Mouse (Mus musculus) embryonic facial prominence, embryonic 12.5 days (tissue): ENCODE data around the gene Gm20708. TPM values are rescaled to one million over a fixed set of nuclear protein-coding genes. Genes with fewer than 3 reads are reported as not detected.

Experiments
- ATAC-seq: fragments of 200-750 bp; cut with Nextera tagmentation; 2 replicates; pipeline ENCODE4 v1.8.0; 2017; ENCODE audit not compliant: insufficient number of reproducible peaks, insufficient read depth, low FRiP score, low TSS enrichment
- H3K27ac ChIP-seq: fragments of 300-500 bp; sonication (generic); 2 replicates; pipeline ENCODE4 v1.5.1; 2016; ENCODE audit warnings: mild to moderate bottlenecking
- H3K27me3 ChIP-seq: fragments of 300-500 bp; sonication (generic); 2 replicates; pipeline ENCODE4 v1.6.1; 2016; ENCODE audit warnings: mild to moderate bottlenecking, moderate library complexity
- H3K36me3 ChIP-seq: fragments of 300-500 bp; sonication (generic); 2 replicates; pipeline ENCODE4 v1.6.1; 2016; ENCODE audit warnings: mild to moderate bottlenecking
- H3K4me1 ChIP-seq: fragments of 300-500 bp; sonication (generic); 2 replicates; pipeline ENCODE4 v1.6.1; 2016
- H3K4me2 ChIP-seq: fragments of 300-500 bp; sonication (generic); replicated peaks from 2 replicates; pipeline ENCODE4 v1.6.1; 2016; ENCODE audit warnings: mild to moderate bottlenecking, moderate library complexity
- H3K4me3 ChIP-seq: fragments of 300-500 bp; sonication (generic); 2 replicates; pipeline ENCODE4 v1.5.1; 2016; ENCODE audit warnings: mild to moderate bottlenecking
- H3K9ac ChIP-seq: fragments of 300-500 bp; sonication (generic); 2 replicates; pipeline ENCODE4 v1.6.1; 2016; ENCODE audit warnings: mild to moderate bottlenecking, moderate library complexity
- H3K9me3 ChIP-seq: fragments of 300-500 bp; sonication (generic); 2 replicates; pipeline ENCODE4 v1.6.1; 2016; ENCODE audit warnings: mild to moderate bottlenecking, moderate library complexity
- WGBS: fragments of 180-500 bp; shearing (Covaris S2); methylation state at CpG from one replicate; pipeline ENCODE4 v1.1.7; 2016; 5-methylcytosine and 5-hydroxymethylcytosine counted together
- polyA plus RNA-seq: library from polyadenylated mRNA; unstranded; fragments of >200 nt; fragmentation: Nextera tagmentation; extraction: Ambion mirVana; gene quantifications from 2 replicates; pipeline ENCODE4 v1.2.1, GENCODE M21; 2016

Gm20708 gene
- polyA plus RNA-seq, 1 experiment from 2014 or later: 0.54 TPM

DNA sequence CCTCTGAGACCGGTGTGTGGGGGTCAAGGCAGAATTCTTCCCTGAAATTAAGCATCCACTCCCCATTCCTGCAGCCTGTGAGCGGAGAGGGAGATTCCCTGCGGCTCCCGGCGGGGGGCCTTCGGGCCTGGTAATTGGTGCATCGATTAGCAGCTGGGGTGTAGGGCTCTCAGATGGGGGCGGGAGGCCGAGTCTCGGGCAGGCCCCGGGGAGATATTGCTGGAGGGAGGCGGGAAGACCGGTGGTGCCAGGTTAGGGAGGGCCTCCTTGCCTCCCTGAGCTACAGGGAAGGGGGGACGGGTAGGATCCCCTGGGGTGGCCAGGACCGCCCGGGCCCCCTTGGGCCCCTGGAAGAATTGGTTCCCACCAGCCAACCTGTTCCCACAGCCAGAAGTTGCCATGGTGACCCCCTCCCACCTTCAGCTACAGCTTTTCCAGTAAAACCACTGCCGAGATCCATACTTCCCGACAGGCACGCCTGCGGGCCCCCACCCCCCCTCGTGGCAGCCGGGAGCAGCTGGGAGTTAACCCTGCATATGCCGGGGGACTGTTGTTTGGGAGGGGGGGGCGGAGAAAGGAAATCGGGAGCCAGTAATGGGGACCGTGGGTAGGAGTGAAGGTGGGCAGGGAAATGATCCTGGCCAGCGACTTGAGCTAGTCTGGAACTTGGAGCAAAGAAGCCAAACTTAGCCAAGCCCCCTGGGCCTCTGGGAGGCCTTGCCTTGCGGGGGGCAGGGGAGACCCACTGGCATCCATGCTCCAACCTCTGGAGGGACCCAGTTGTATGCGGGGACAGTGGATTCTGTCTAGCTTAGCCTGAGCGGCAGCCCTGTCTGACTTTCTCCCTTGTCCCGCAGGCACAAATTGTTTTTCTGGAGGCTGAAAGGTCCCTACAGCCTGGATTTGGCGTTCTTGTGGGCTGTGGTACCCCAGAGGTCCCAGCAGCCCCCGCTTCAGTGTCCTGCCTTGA lies 79.7 kb downstream of the Gm20708 start:
- H3K9me3 ChIP-seq: no peaks in the 10 kb centered on the region
- H3K36me3 ChIP-seq: no peaks in the 10 kb centered on the region
- 5% methylated on average over 33 of the region's 33 CpGs for WGBS
- 0 out of 2 replicates have a peak, but pooled peaks have one; percentile 53 for ATAC-seq
- H3K4me3 ChIP-seq: peak overlapping the region; percentile 20
- peak overlapping the region; percentile 57 for H3K27ac ChIP-seq
- peak overlapping the region; percentile 56 for H3K4me2 ChIP-seq
- peak overlapping the region; percentile 41 for H3K9ac ChIP-seq
- peaks cover 31% of the 10 kb centered on the region for H3K4me1 ChIP-seq
- H3K27me3 ChIP-seq: peaks cover 22% of the 10 kb centered on the region

Other genes starting within 250 kb of the Gm20708 start
- gene Tnrc6c, start 155.4 kb upstream of the Gm20708 start, polyA plus RNA-seq: 23.9 and 26.1 TPM in 2 replicates
- 1.3 TPM in 2 replicates for gene Tmc8, start 27.6 kb upstream of the Gm20708 start, polyA plus RNA-seq
- gene Tmc6, start 27.5 kb upstream of the Gm20708 start, polyA plus RNA-seq: 17.5 and 19.1 TPM in 2 replicates
- 0.26 TPM in 1 of 2 replicates, not detected in the other for gene 6030468B19Rik, start 12.0 kb upstream of the Gm20708 start, polyA plus RNA-seq
- 29.6 and 31.0 TPM in 2 replicates for gene Syngr2, start within 50 bp of the Gm20708 start, polyA plus RNA-seq
- 4.3 and 4.9 TPM in 2 replicates for gene Afmid, start 16.3 kb downstream of the Gm20708 start, polyA plus RNA-seq
- gene Tk1, start 16.4 kb downstream of the Gm20708 start, polyA plus RNA-seq: 117 and 129 TPM in 2 replicates
- gene Birc5, start 39.6 kb downstream of the Gm20708 start, polyA plus RNA-seq: 312 and 318 TPM in 2 replicates
- gene Tmem235, start 51.1 kb downstream of the Gm20708 start, polyA plus RNA-seq: not detected in 2 replicates
- gene Tha1, start 63.8 kb downstream of the Gm20708 start, polyA plus RNA-seq: 2.5 and 2.8 TPM in 2 replicates
- gene Socs3, start 160.4 kb downstream of the Gm20708 start, polyA plus RNA-seq: 18.4 and 19.3 TPM in 2 replicates
- 43.0 and 46.2 TPM in 2 replicates for gene Pgs1, start 176.6 kb downstream of the Gm20708 start, polyA plus RNA-seq